Mouse (Mus musculus): Measurements from ENCODE around the gene Prrg4. TPM values are rescaled to one million over a fixed set of nuclear protein-coding genes. Genes with fewer than 3 reads are reported as not detected.

Gene Prrg4
- total and polyA plus RNA-seq, 3 experiments = not detected

DNA sequence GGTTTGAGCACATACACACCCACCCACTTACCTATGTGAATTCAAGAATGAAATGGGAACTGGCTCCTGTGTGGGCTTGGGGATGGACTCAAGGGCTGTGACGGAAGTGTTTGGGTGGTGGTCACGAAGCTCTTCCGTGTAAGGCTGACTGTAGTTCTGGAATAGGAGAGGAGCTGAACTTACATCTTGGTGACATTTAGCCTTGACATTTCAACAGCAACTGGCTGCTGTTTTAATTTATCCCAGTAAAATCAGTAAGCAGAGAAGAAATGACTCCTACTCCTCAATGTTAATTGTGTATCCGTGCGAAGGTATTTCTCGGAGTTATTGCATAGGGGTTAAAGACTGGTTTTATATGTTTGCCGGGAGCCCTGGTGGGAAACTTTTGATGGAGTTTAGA, 2.9 kb upstream of the Prrg4 start:
- Histone ChIP-seq H3K27ac (ENCODE audit: control insufficient read depth, low read depth, low read length) (no peak overlapping the region), H3K36me3 (ENCODE audit: control insufficient read depth in 1 of 2, insufficient read depth in 2 of 2, low read length in 2 of 2) (no peaks in the 10 kb centered on the region), H3K27me3 (ENCODE audit: control insufficient read depth in 1 of 2, insufficient read depth in 2 of 2, low read length in 2 of 2) (peaks cover 7 to 15% of the 10 kb centered on the region in 2 experiments), H3K9ac (ENCODE audit: control insufficient read depth, low read depth, low read length, poor library complexity, severe bottlenecking) (no peak overlapping the region), H3K4me3 (ENCODE audit: control insufficient read depth in 1 of 2, insufficient read depth in 1 of 2, low read depth in 2 of 2, low read length in 2 of 2) (no peak overlapping the region), H3K79me2 (ENCODE audit: control insufficient read depth, insufficient read depth, low read length, poor library complexity) (no peaks in the 10 kb centered on the region), H3K4me1 (ENCODE audit: control insufficient read depth in 1 of 2, insufficient read depth in 2 of 2, low read length in 2 of 2) (no peaks in the 10 kb centered on the region), H3K9me3 (replicated peaks; ENCODE audit: insufficient read depth, low read length) (no peaks in the 10 kb centered on the region)
- no peak for DNase-seq (ENCODE audit: low read depth, low spot score)
- TF ChIP-seq POLR2A (IDR thresholded peaks at IDR 0.05; ENCODE audit: control insufficient read depth in 1 of 2, insufficient read depth in 1 of 2, low read depth in 1 of 2, low read length in 2 of 2, poor library complexity in 1 of 2) (no peak), GABPA (IDR thresholded peaks at IDR 0.05; ENCODE audit: low read depth, low read length) (no peak), ZKSCAN1 (IDR thresholded peaks at IDR 0.05; ENCODE audit: low read depth, low read length) (no peak), MAX (IDR thresholded peaks at IDR 0.05; ENCODE audit: low read length) (no peak), TCF12 (IDR thresholded peaks at IDR 0.05; ENCODE audit: low read depth, low read length) (no peak), ZNF384 (IDR thresholded peaks at IDR 0.05; ENCODE audit: low read depth, low read length) (no peak), CHD1 (IDR thresholded peaks at IDR 0.05; ENCODE audit: low read depth, low read length) (no peak), MYC (IDR thresholded peaks at IDR 0.05; ENCODE audit: low read depth, low read length) (no peak), ETS1 (IDR thresholded peaks at IDR 0.05; ENCODE audit: low read depth, low read length) (no peak), NRF1 (IDR thresholded peaks at IDR 0.05; ENCODE audit: insufficient read depth, low read depth, low read length, poor library complexity, severe bottlenecking) (no peak), MEF2A (IDR thresholded peaks at IDR 0.05; ENCODE audit: extremely low read depth, insufficient replicate concordance, low read depth, low read length, poor library complexity, severe bottlenecking) (no peak), SIN3A (IDR thresholded peaks at IDR 0.05; ENCODE audit: low read length) (no peak), HCFC1 (IDR thresholded peaks at IDR 0.05; ENCODE audit: low read depth, low read length) (no peak), RAD21 (IDR thresholded peaks at IDR 0.05; ENCODE audit: low read depth, low read length) (no peak), CHD2 (IDR thresholded peaks at IDR 0.05; ENCODE audit: low read length) (no peak), ZMIZ1 (IDR thresholded peaks at IDR 0.05; ENCODE audit: low read depth, low read length) (no peak), POLR2AphosphoS5 (IDR thresholded peaks at IDR 0.05; ENCODE audit: borderline replicate concordance, low read depth, low read length) (no peak), ZC3H11A (IDR thresholded peaks at IDR 0.05; ENCODE audit: low read depth, low read length) (no peak)

DNA sequence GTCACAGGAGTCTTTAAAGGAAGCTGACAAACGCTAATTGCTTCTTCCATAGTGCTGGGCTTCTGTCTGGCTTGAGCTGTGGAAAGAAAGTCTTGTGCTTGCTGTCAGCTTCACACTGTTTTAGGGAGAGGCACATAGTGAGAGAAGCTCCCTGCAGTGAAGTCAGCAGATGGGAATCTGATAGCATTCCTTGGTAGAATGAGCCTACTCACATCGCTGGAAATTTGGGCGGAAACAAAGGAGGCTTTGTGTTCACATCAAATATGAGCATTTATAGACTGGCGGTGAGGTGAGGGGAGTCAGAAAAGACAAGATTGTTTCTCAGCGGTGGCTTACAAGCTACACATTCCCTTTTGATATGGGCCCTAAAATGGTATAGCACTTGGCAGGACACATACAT, 2.0 kb upstream of the Prrg4 start:
- peaks cover 7 to 12% of the 10 kb centered on the region in 2 experiments for H3K27me3 ChIP-seq (ENCODE audit: control insufficient read depth in 1 of 2, insufficient read depth in 2 of 2, low read length in 2 of 2)
- no peaks in the 10 kb centered on the region for H3K79me2 ChIP-seq (ENCODE audit: control insufficient read depth, insufficient read depth, low read length, poor library complexity)

More for the DNA sequence above, 2.0 kb upstream of the Prrg4 start:
- Histone ChIP-seq H3K27ac (ENCODE audit: control insufficient read depth, low read depth, low read length) (no peak overlapping the region), H3K4me3 (ENCODE audit: control insufficient read depth in 1 of 2, insufficient read depth in 1 of 2, low read depth in 2 of 2, low read length in 2 of 2) (no peak overlapping the region), H3K4me1 (ENCODE audit: control insufficient read depth in 1 of 2, insufficient read depth in 2 of 2, low read length in 2 of 2) (no peaks in the 10 kb centered on the region), H3K9ac (ENCODE audit: control insufficient read depth, low read depth, low read length, poor library complexity, severe bottlenecking) (no peak overlapping the region), H3K9me3 (replicated peaks; ENCODE audit: insufficient read depth, low read length) (no peaks in the 10 kb centered on the region), H3K36me3 (ENCODE audit: control insufficient read depth in 1 of 2, insufficient read depth in 2 of 2, low read length in 2 of 2) (no peaks in the 10 kb centered on the region)
- DNase-seq (ENCODE audit: low read depth, low spot score) = no peak
- TF ChIP-seq MXI1 (IDR thresholded peaks at IDR 0.05; ENCODE audit: low read depth, low read length) (no peak), E2F4 (IDR thresholded peaks at IDR 0.05; ENCODE audit: borderline replicate concordance, low read depth, low read length) (no peak), MAFK (IDR thresholded peaks at IDR 0.05; ENCODE audit: borderline replicate concordance, low read depth, low read length) (no peak)

Data from MEL (cell line).